Mouse (Mus musculus) midbrain, embryonic 11.5 days (tissue): ENCODE measurements around the gene Slc43a2. TPM values are rescaled to one million over a fixed set of nuclear protein-coding genes. Genes with fewer than 3 reads are reported as not detected.
A peak's percentile ranks its signal among the peaks of the same experiment; 100 is the strongest.

Experiments
- ATAC-seq: fragments of 200-750 bp; cut with Nextera tagmentation; 2 replicates; pipeline ENCODE4 v1.8.0; 2017; ENCODE audit warnings: moderate TSS enrichment, moderate library complexity; ENCODE audit not compliant: low FRiP score
- DNase-seq: peaks from one replicate; pipeline ENCODE4 v3.0.0; 2015; ENCODE audit warnings: low spot score; ENCODE audit errors: missing footprints
- H3K27ac ChIP-seq: fragments of 300-500 bp; sonication (generic); 2 replicates; pipeline ENCODE4 v1.5.1; 2014; ENCODE audit warnings: low read depth, low read length
- H3K27me3 ChIP-seq: fragments of 300-500 bp; sonication (generic); 2 replicates; pipeline ENCODE4 v1.6.1; 2014; ENCODE audit warnings: mild to moderate bottlenecking, low read length, moderate library complexity, mixed read lengths; ENCODE audit not compliant: control insufficient read depth, insufficient read depth
- H3K36me3 ChIP-seq: fragments of 300-500 bp; sonication (generic); 2 replicates; pipeline ENCODE4 v1.6.1; 2014; ENCODE audit warnings: mild to moderate bottlenecking, low read length, moderate library complexity, mixed read lengths; ENCODE audit not compliant: control insufficient read depth, insufficient read depth
- H3K4me1 ChIP-seq: fragments of 300-500 bp; sonication (generic); 2 replicates; pipeline ENCODE4 v1.6.1; 2014; ENCODE audit warnings: low read length; ENCODE audit not compliant: control insufficient read depth, insufficient read depth
- H3K4me2 ChIP-seq: fragments of 300-500 bp; sonication (generic); 2 replicates; pipeline ENCODE4 v1.6.1; 2014; ENCODE audit warnings: mild to moderate bottlenecking, moderate library complexity
- H3K4me3 ChIP-seq: fragments of 300-500 bp; sonication (generic); 2 replicates; pipeline ENCODE4 v1.5.1; 2014; ENCODE audit warnings: low read depth, low read length
- H3K9ac ChIP-seq: fragments of 300-500 bp; sonication (generic); 2 replicates; pipeline ENCODE4 v1.6.1; 2014; ENCODE audit warnings: low read length
- H3K9me3 ChIP-seq: fragments of 300-500 bp; sonication (generic); 2 replicates; pipeline ENCODE4 v1.6.1; 2016; ENCODE audit warnings: low read length; ENCODE audit not compliant: control insufficient read depth
- WGBS: fragments of 180-500 bp; shearing (Covaris S2); extraction: QIAGEN DNeasy Blood & Tissue Kit; methylation state at CpG from one replicate; pipeline ENCODE4 v1.1.7; 2014; 5-methylcytosine and 5-hydroxymethylcytosine counted together
- polyA plus RNA-seq: library from polyadenylated mRNA; unstranded; fragments of >200 nt; fragmentation: Nextera tagmentation; extraction: Ambion mirVana; gene quantifications from 2 replicates; pipeline ENCODE4 v1.2.1, GENCODE M21; 2014

The Slc43a2 gene
- polyA plus RNA-seq, 1 experiment from 2014 or later, result 3.7 TPM

- H3K27ac ChIP-seq, result no peak overlapping the region
- no peaks in the 10 kb centered on the region for H3K36me3 ChIP-seq
- ATAC-seq (no peak), DNase-seq (no peak)
- no peak overlapping the region for H3K4me3 ChIP-seq
- WGBS, result 50% methylated on average over 4 of the region's 4 CpGs
- peaks cover 5% of the 10 kb centered on the region for H3K4me1 ChIP-seq
- no peaks in the 10 kb centered on the region for H3K9me3 ChIP-seq
- no peak overlapping the region for H3K4me2 ChIP-seq
- no peak overlapping the region for H3K9ac ChIP-seq
- H3K27me3 ChIP-seq, result no peaks in the 10 kb centered on the region
Observed at GRCm38 (mm10) chr11:75534286-75535033, 3.0 kb downstream of the Slc43a2 start.

- DNase-seq (no peak), ATAC-seq (no peak)
- no peak overlapping the region for H3K27ac ChIP-seq
- H3K9ac ChIP-seq, result no peak overlapping the region
- no peaks in the 10 kb centered on the region for H3K36me3 ChIP-seq
- H3K27me3 ChIP-seq, result no peaks in the 10 kb centered on the region
- no peak overlapping the region for H3K4me2 ChIP-seq
- H3K4me3 ChIP-seq, result no peak overlapping the region
- WGBS, result 63% methylated on average over 13 of the region's 13 CpGs
- H3K4me1 ChIP-seq, result peaks cover 5% of the 10 kb centered on the region
- H3K9me3 ChIP-seq, result no peaks in the 10 kb centered on the region
Observed at GRCm38 (mm10) chr11:75535106-75535795, 3.8 kb downstream of the Slc43a2 start.

DNA sequence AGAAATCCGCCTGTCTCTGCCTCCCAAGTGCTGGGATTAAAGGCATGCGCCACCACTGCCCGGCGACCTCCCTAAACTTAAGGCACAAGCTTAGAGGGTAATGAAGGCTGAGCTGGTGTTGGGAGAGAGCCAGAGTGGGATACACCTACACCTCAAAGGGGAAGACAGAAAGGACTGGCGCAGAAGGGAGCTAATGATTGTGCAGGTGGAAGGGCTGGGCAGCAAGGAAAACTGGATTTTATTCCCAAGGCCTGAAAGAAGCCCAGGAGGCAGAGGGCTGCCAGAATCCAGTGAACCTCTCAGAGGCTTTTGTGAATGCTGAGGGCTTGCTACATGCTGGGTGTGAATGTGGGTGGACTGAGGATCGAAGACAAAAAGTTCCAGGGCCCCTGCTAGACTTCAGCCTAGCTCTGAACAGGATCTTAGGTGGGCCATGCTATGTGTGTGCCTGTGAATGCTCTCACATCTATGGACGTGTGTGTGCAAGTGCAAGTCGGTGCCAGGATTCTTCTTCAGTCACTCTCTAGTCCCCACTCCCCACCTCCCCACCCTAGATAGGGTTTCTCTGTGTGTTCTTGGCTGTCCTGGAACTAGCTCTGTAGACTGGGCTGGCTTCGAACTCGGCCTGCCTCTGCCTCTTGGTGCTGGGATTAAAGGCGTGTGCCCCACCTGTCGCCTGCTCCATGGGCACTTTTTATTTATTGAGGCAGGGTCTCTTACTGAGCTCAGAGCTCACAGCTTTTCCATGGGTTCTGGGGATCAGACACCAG, 4.9 kb downstream of the Slc43a2 start:
- no peak for ATAC-seq
- no peak overlapping the region for H3K4me2 ChIP-seq
- peaks cover 5% of the 10 kb centered on the region for H3K4me1 ChIP-seq
- WGBS, result 89% methylated on average over 12 of the region's 12 CpGs
- no peak overlapping the region for H3K4me3 ChIP-seq
- DNase-seq, result no peak
- H3K27ac ChIP-seq, result no peak overlapping the region
- no peaks in the 10 kb centered on the region for H3K36me3 ChIP-seq
- no peak overlapping the region for H3K9ac ChIP-seq
- H3K27me3 ChIP-seq, result no peaks in the 10 kb centered on the region
- no peaks in the 10 kb centered on the region for H3K9me3 ChIP-seq

DNA sequence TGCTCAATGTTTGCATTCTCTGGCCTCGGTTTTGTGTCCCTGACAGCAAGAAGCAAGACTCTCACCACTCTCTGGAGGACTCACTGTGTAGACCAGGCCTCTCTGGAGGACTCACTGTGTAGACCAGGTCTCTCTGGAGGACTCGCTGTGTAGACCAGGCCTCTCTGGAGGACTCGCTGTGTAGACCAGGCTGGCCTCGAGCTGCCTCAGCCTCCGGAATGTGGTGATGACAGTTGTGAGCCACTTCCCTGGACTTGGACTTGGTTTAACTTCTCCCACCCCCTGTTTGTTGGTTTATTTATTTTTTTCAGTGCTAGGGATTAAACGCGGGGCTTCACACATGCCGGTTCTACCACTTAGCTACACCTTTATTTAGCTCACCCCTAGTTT, 5.5 kb downstream of the Slc43a2 start:
- H3K27ac ChIP-seq, result no peak overlapping the region
- no peak for ATAC-seq

DNA sequence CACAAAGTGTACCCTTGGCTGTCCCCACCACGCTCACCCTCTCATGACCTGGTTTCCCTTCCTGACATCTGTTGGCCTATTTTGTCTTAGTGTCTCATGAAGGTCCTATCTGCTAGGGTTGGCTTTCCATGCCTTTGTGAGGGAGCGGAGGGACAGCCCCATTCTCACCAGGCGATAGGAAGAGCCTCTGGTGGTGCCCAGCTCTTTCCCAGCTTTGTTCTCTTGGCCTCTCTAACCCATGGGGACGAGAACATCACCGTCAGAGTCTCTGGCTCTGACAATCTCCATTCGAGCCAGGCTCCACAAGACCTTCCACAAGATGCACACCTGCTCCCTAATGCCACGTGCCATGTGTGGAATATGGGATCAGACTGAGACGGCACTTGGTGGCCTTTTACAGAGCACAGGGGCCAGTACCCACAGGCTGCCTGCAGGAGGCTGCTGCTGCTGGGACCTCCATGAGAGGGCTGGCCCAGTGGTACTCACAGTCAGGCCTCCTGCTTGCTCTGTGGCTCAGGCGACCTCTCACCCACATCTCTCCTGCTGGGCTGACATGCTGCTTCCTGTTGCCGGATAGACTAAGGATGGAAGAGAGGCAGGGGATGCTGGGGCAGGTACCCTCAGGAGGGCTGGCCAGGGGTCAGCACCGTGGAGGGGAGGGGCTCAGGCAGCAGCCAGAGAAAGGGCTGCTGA, 6.1 kb downstream of the Slc43a2 start:
- ATAC-seq (peak; percentile 35; the same call in 1 of the 2 replicates), DNase-seq (no peak)
- no peak overlapping the region for H3K4me2 ChIP-seq
- WGBS, result 52% methylated on average over 11 of the region's 11 CpGs
- no peak overlapping the region for H3K4me3 ChIP-seq
- no peak overlapping the region for H3K27ac ChIP-seq
- H3K27me3 ChIP-seq, result no peaks in the 10 kb centered on the region
- H3K4me1 ChIP-seq, result no peaks in the 10 kb centered on the region; the same call in 1 of the 2 replicates
- H3K9me3 ChIP-seq, result no peaks in the 10 kb centered on the region
- H3K9ac ChIP-seq, result peak overlapping the region; percentile 24; the same call in 1 of the 2 replicates
- H3K36me3 ChIP-seq, result no peaks in the 10 kb centered on the region

More for the DNA sequence above, 5.5 kb downstream of the Slc43a2 start:
- Histone ChIP-seq H3K4me2 (no peak overlapping the region), H3K36me3 (no peaks in the 10 kb centered on the region), H3K27me3 (no peaks in the 10 kb centered on the region), H3K4me1 (peaks cover 5% of the 10 kb centered on the region), H3K4me3 (no peak overlapping the region), H3K9me3 (no peaks in the 10 kb centered on the region), H3K9ac (no peak overlapping the region)
- no peak for DNase-seq
- 86% methylated on average over 8 of the region's 8 CpGs for whole genome bisulfite sequencing

DNA sequence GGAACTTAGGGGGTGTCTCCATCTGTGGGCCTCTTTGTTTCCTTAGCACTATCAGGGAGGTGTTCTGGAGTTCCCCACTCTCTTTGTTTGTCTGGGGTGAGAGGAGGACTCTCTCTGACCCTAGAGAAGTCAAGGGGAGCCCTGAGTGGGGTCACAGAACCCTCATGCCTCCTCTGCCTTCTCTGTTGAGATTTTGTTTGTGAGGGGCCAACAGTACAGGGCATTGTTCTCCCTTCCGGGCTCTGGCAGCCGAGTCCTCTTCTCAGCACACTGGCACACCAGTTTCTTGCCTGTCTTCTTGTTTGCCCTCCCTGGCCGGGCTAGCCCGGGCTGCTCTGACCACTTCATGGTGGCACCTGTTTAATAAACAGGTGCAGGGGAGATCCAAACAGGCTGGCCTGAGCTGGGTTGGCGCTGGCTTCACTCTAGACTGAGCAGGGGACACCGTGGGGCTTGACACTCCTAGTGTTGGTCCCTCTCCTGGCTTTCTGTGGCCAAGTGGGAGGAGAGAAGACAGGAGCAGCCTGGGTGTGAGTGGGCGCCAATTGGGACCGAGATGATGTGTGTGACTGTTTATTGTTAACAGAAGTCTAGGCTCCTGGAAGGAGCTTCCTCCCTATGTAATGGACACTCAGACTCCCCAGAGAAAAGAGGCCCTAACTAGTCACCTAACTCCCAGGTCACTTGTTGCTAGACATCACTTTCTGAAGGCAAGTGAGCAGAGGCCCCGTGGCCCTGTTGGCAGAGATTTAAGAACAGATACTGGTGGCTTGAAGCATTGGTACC, 6.9 kb downstream of the Slc43a2 start:
- H3K27ac ChIP-seq, result no peak overlapping the region

DNA sequence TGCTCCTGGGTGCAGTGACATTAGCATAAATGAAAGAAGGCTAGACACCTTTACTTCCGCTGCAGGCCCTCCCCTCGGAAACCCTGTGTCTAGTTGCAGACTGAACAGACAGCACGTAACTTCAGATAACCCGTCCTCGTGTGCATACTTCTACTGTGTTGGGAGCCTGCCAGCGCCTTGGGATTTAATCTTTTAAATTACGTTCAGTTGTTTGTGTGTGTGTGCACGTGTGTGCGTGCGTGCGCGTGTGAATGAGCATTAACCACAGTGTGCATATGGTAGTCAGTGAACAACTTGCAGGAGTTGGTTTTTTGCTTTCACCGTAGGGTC, 7.4 kb downstream of the Slc43a2 start:
- 90% methylated on average over 13 of the region's 13 CpGs for WGBS
- DNase-seq (no peak), ATAC-seq (no peak)
- Histone ChIP-seq H3K27ac (no peak overlapping the region), H3K4me1 (no peaks in the 10 kb centered on the region), H3K4me3 (no peak overlapping the region), H3K9me3 (no peaks in the 10 kb centered on the region), H3K27me3 (no peaks in the 10 kb centered on the region), H3K9ac (no peak overlapping the region), H3K4me2 (no peak overlapping the region), H3K36me3 (no peaks in the 10 kb centered on the region)

More for the DNA sequence above, 6.9 kb downstream of the Slc43a2 start:
- Histone ChIP-seq H3K4me2 (no peak overlapping the region), H3K9ac (peak overlapping the region; percentile 24; the same call in 1 of the 2 replicates), H3K9me3 (no peaks in the 10 kb centered on the region), H3K36me3 (no peaks in the 10 kb centered on the region), H3K4me3 (no peak overlapping the region), H3K4me1 (no peaks in the 10 kb centered on the region), H3K27me3 (no peaks in the 10 kb centered on the region)
- ATAC-seq (no peak), DNase-seq (no peak)
- WGBS, result 69% methylated on average over 9 of the region's 9 CpGs

- Histone ChIP-seq H3K4me1 (no peaks in the 10 kb centered on the region), H3K36me3 (no peaks in the 10 kb centered on the region), H3K4me2 (no peak overlapping the region), H3K27me3 (no peaks in the 10 kb centered on the region), H3K9ac (no peak overlapping the region), H3K9me3 (no peaks in the 10 kb centered on the region), H3K27ac (0 out of 2 replicates have a peak overlapping the region, but pooled peaks have one; percentile 6), H3K4me3 (no peak overlapping the region)
- WGBS, result 88% methylated on average over 8 of the region's 8 CpGs
- DNase-seq (no peak), ATAC-seq (no peak)
Observed at GRCm38 (mm10) chr11:75540209-75540608, 8.7 kb downstream of the Slc43a2 start.
